15 mouse cellular contexts compared by ENCODE assay signal in genomic region chr17:56413113-56413512, GRCm38 (mm10).
DNase-seq lines count a peak whose midpoint lies in the region; ATAC-seq and TF ChIP-seq lines count a peak whose summit lies in the region.
"Had no signal": no experiment of that assay in that cellular context is flagged by ENCODE, and none has a peak within 500 bp of the region (broad histone marks: within the 10 kb centered on the region; RNA-seq: fewer than 3 reads in every experiment).

No protein-coding gene starts in this region.

- H3K4me3 ChIP-seq in liver, adult 2 months (ENCODE audit: insufficient read depth, low read depth, low read length): no peak overlapping the region
- no peak overlapping the region for H3K4me3 ChIP-seq in liver, postnatal 0 days (ENCODE audit: low read depth, low read length)
- H3K4me3 ChIP-seq: erythroblast, embryonic 14.5 days; limb, embryonic 15.5 days; lung, embryonic 15.5 days; midbrain, embryonic 12.5 days had no signal

- H3K9me3 ChIP-seq in liver, postnatal 0 days (ENCODE audit: low read length): no peaks in the 10 kb centered on the region
- H3K9me3 ChIP-seq: limb, embryonic 15.5 days; lung, embryonic 15.5 days; midbrain, embryonic 12.5 days had no signal

- H3K27ac ChIP-seq in liver, adult 2 months (replicated peaks; ENCODE audit: insufficient read depth, low read depth, low read length): no peak overlapping the region
- H3K27ac ChIP-seq in liver, postnatal 0 days (ENCODE audit: low read depth): no peak overlapping the region
- H3K27ac ChIP-seq: hindbrain, embryonic 14.5 days; limb, embryonic 15.5 days; lung, embryonic 15.5 days; midbrain, embryonic 12.5 days had no signal

- H3K9ac ChIP-seq in liver, adult 2 months (ENCODE audit: low read depth, low read length): no peak overlapping the region
- no peak overlapping the region for H3K9ac ChIP-seq in liver, postnatal 0 days (replicated peaks)
- H3K9ac ChIP-seq: forebrain, postnatal 0 days; hindbrain, embryonic 14.5 days; limb, embryonic 15.5 days; lung, embryonic 15.5 days; midbrain, embryonic 12.5 days had no signal

- H3K27me3 ChIP-seq in liver, adult 2 months (ENCODE audit: control insufficient read depth, insufficient read depth, low read length): no peaks in the 10 kb centered on the region
- H3K27me3 ChIP-seq in liver, postnatal 0 days (ENCODE audit: insufficient read depth, low read length): no peaks in the 10 kb centered on the region
- H3K27me3 ChIP-seq: limb, embryonic 15.5 days; lung, embryonic 15.5 days; midbrain, embryonic 12.5 days had no signal

- no peaks in the 10 kb centered on the region for H3K36me3 ChIP-seq in liver, adult 2 months (ENCODE audit: control insufficient read depth, insufficient read depth, low read length)
- H3K36me3 ChIP-seq in liver, postnatal 0 days (replicated peaks; ENCODE audit: insufficient read depth, low read length): no peaks in the 10 kb centered on the region; the same call in 1 of the 2 replicates

- no peak for TF ChIP-seq POLR2A in liver, adult 2 months (IDR thresholded peaks at IDR 0.05; ENCODE audit: extremely low read depth, insufficient read depth, low read length)

- no peak for TF ChIP-seq CTCF in liver, adult 2 months (IDR thresholded peaks at IDR 0.05; ENCODE audit: low read depth, low read length)
- TF ChIP-seq CTCF in liver, postnatal 0 days (IDR thresholded peaks at IDR 0.05; ENCODE audit: low read depth): no peak

- TF ChIP-seq EP300 in liver, postnatal 0 days (IDR thresholded peaks at IDR 0.05; ENCODE audit: low read depth): no peak

- ATAC-seq in liver, postnatal 0 days: no peak
- ATAC-seq: forebrain, postnatal 0 days; intestine, postnatal 0 days had no signal

- 41% methylated on average over 13 of the region's 13 CpGs for WGBS in liver, adult 2 months
- WGBS in liver, postnatal 0 days (ENCODE audit: insufficient replicate concordance): 77% methylated on average over 13 of the region's 13 CpGs

- peak; percentile 67 for DNase-seq in liver, adult 2 months (ENCODE audit: extremely low read depth, low read depth, low spot score)
- no peak for DNase-seq in liver, postnatal 0 days
- DNase-seq in brain, adult 2 months (ENCODE audit: low read depth, low spot score): peak; percentile 78
- DNase-seq in cerebellum, adult 18-20 months: peak; percentile 83
- DNase-seq in lung, postnatal 25 days (ENCODE audit: low spot score): peak; percentile 26
- no peak for DNase-seq in kidney, adult 8-10 months
- no peak for DNase-seq in frontal cortex, postnatal 25 days (ENCODE audit: low spot score in 2 of 2)
- DNase-seq: forebrain, postnatal 0 days; kidney, postnatal 10 days had no signal

- peaks cover under 1% of the 10 kb centered on the region; the same call in 1 of the 2 replicates for H3K4me1 ChIP-seq in liver, adult 2 months (ENCODE audit: control insufficient read depth, insufficient read depth, low read length)
- no peaks in the 10 kb centered on the region; the same call in 1 of the 2 replicates for H3K4me1 ChIP-seq in liver, postnatal 0 days (ENCODE audit: insufficient read depth)
- H3K4me1 ChIP-seq: limb, embryonic 15.5 days; lung, embryonic 15.5 days had no signal

- H3K79me2 ChIP-seq in liver, adult 2 months (ENCODE audit: control insufficient read depth, insufficient read depth, low read length): no peaks in the 10 kb centered on the region

- no peak overlapping the region for H3K4me2 ChIP-seq in liver, postnatal 0 days (ENCODE audit: low read depth, low read length)
- H3K4me2 ChIP-seq: hindbrain, embryonic 14.5 days; limb, embryonic 15.5 days; lung, embryonic 15.5 days; midbrain, embryonic 12.5 days had no signal

Comparison
In these comparisons a context has a peak if more than half of its experiments do, and no peak if none do; other contexts are left out.
1. DNase-seq: peak in liver, adult 2 months (single experiment), brain, adult 2 months (single experiment), cerebellum, adult 18-20 months (2 of 2) and lung, postnatal 25 days (single experiment); none in liver, postnatal 0 days (single experiment), kidney, adult 8-10 months (0 of 2) and frontal cortex, postnatal 25 days (0 of 2).